Mouse (Mus musculus) kidney, adult 2 months (tissue): Measurements from ENCODE around the gene Lipn.

Source experiments
- CTCF ChIP-seq: fragments of 200-500 bp; conservative IDR thresholded peaks from 2 replicates; pipeline ENCODE4 v1.5.1; 2011; ENCODE audit warnings: low read depth, mild to moderate bottlenecking, control low read depth, low read length, moderate library complexity, mixed read lengths; ENCODE audit not compliant: insufficient read depth, insufficient read length
- POLR2A ChIP-seq: fragments of 200-500 bp; IDR thresholded peaks from one replicate; pipeline ENCODE4 v1.6.1; 2011; ENCODE audit warnings: low read depth, low read length, control low read depth

DNA sequence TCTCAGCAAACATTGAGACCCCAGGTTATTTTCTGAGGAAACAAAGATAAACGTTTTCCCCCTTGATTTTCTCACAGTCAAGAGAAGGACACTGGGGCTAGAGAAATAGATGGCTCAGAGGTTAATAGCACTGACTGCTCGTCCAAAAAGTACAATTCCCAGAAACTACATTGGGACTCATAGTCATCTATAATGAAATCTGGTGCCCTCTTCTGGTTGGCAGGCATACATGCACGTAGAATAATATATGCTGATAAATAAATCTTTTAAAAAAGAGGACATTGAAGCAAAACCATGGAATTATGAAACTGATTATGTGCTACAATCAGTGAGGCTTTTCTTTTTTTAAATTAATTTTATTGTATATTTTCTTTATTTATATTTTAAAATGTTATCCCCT lies 44.4 kb upstream of the Lipn start:
- TF ChIP-seq POLR2A (no peak), CTCF (0 out of 2 replicates have a peak, but pooled peaks have one; percentile 4)
